Mouse (Mus musculus) neural tube, embryonic 11.5 days (tissue): Measurements from ENCODE around the gene Gorab. TPM values are rescaled to one million over a fixed set of nuclear protein-coding genes. Genes with fewer than 3 reads are reported as not detected.

ENCODE experiments used
- ATAC-seq: fragments of 200-750 bp; cut with Nextera tagmentation; 2 replicates; pipeline ENCODE4 v1.8.0; 2017; ENCODE audit warnings: moderate number of reproducible peaks, mild to moderate bottlenecking, moderate TSS enrichment, moderate library complexity; ENCODE audit not compliant: insufficient read depth, low FRiP score, low TSS enrichment
- DNase-seq: peaks from one replicate; pipeline ENCODE4 v3.0.0-alpha.2; 2015; ENCODE audit warnings: low spot score
- H3K27ac ChIP-seq: fragments of 300-500 bp; sonication (generic); 2 replicates; pipeline ENCODE4 v1.5.1; 2014; ENCODE audit warnings: low read depth, mild to moderate bottlenecking, low read length
- H3K27me3 ChIP-seq: fragments of 300-500 bp; sonication (generic); 2 replicates; pipeline ENCODE4 v1.6.1; 2014; ENCODE audit warnings: mild to moderate bottlenecking, low read length, mixed read lengths; ENCODE audit not compliant: control insufficient read depth, insufficient read depth
- H3K36me3 ChIP-seq: fragments of 300-500 bp; sonication (generic); 2 replicates; pipeline ENCODE4 v1.6.1; 2014; ENCODE audit warnings: mild to moderate bottlenecking, low read length, moderate library complexity, mixed read lengths; ENCODE audit not compliant: control insufficient read depth, insufficient read depth
- H3K4me1 ChIP-seq: fragments of 300-500 bp; sonication (generic); 2 replicates; pipeline ENCODE4 v1.6.1; 2014; ENCODE audit warnings: low read length, mixed read lengths; ENCODE audit not compliant: control insufficient read depth, insufficient read depth
- H3K4me2 ChIP-seq: fragments of 300-500 bp; sonication (generic); 2 replicates; pipeline ENCODE4 v1.6.1; 2014; ENCODE audit warnings: low read depth, mild to moderate bottlenecking, moderate library complexity
- H3K4me3 ChIP-seq: fragments of 300-500 bp; sonication (generic); 2 replicates; pipeline ENCODE4 v1.5.1; 2014; ENCODE audit warnings: low read depth, low read length
- H3K9ac ChIP-seq: fragments of 300-500 bp; sonication (generic); 2 replicates; pipeline ENCODE4 v1.6.1; 2014; ENCODE audit warnings: mild to moderate bottlenecking, low read length
- H3K9me3 ChIP-seq: fragments of 300-500 bp; sonication (generic); 2 replicates; pipeline ENCODE4 v1.6.1; 2016; ENCODE audit warnings: low read length; ENCODE audit not compliant: control insufficient read depth
- WGBS: fragments of 180-500 bp; shearing (Covaris S2); extraction: QIAGEN DNeasy Blood & Tissue Kit; methylation state at CpG from one replicate; pipeline ENCODE4 v1.1.7; 2014; 5-methylcytosine and 5-hydroxymethylcytosine counted together
- polyA plus RNA-seq: library from polyadenylated mRNA; unstranded; fragments of >200 nt; fragmentation: Nextera tagmentation; extraction: Ambion mirVana; gene quantifications from 2 replicates; pipeline ENCODE4 v1.2.1, GENCODE M21; 2014

The Gorab gene
- polyA plus RNA-seq, 1 experiment from 2014 or later, result 28.3 TPM

GRCm38 (mm10) chr1:163345541-163345940, 57.9 kb downstream of the Gorab start:
- H3K9ac ChIP-seq, result no peak overlapping the region
- no peaks in the 10 kb centered on the region for H3K27me3 ChIP-seq
- H3K36me3 ChIP-seq, result no peaks in the 10 kb centered on the region
- ATAC-seq (no peak), DNase-seq (no peak)
- WGBS, result 84% methylated on average over 5 of the region's 5 CpGs
- no peak overlapping the region for H3K27ac ChIP-seq
- H3K4me1 ChIP-seq, result no peaks in the 10 kb centered on the region
- no peaks in the 10 kb centered on the region for H3K9me3 ChIP-seq
- H3K4me2 ChIP-seq, result no peak overlapping the region
- no peak overlapping the region for H3K4me3 ChIP-seq

- DNase-seq (peak; percentile 24), ATAC-seq (no peak)
- Histone ChIP-seq H3K4me2 (no peak overlapping the region), H3K9ac (no peak overlapping the region), H3K4me3 (no peak overlapping the region), H3K36me3 (no peaks in the 10 kb centered on the region), H3K27me3 (no peaks in the 10 kb centered on the region), H3K9me3 (no peaks in the 10 kb centered on the region), H3K27ac (no peak overlapping the region), H3K4me1 (no peaks in the 10 kb centered on the region)
- WGBS, result 33% methylated on average over 1 of the region's 1 CpGs
Observed at GRCm38 (mm10) chr1:163344931-163345330, 58.5 kb downstream of the Gorab start.

DNA sequence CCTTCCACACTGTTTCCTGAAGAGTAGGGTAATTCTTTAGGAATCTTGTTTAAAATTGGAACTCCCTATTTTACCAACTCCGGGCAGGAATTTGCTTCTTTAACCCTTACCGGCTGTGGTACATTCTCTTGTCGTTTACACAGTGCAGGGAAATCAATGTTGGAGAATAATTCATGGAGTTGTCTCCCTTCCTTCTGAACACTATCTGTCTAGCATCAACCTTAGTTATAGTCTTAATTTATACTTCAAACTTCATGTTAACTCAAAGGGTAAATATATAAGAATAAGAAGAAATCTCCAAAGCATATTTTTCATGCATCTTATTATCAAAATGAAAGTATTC, 64.3 kb downstream of the Gorab start:
- WGBS, result 77% methylated on average over 3 of the region's 3 CpGs
- H3K9me3 ChIP-seq, result no peaks in the 10 kb centered on the region
- H3K36me3 ChIP-seq, result no peaks in the 10 kb centered on the region
- ATAC-seq (no peak), DNase-seq (no peak)
- no peaks in the 10 kb centered on the region for H3K4me1 ChIP-seq
- H3K4me2 ChIP-seq, result no peak overlapping the region
- no peak overlapping the region for H3K4me3 ChIP-seq
- no peaks in the 10 kb centered on the region for H3K27me3 ChIP-seq
- H3K9ac ChIP-seq, result no peak overlapping the region
- no peak overlapping the region for H3K27ac ChIP-seq

GRCm38 (mm10) chr1:163338525-163339218, 64.8 kb downstream of the Gorab start:
- ATAC-seq (no peak), DNase-seq (peak; percentile 36)
- Histone ChIP-seq H3K27ac (no peak overlapping the region), H3K4me1 (no peaks in the 10 kb centered on the region), H3K27me3 (no peaks in the 10 kb centered on the region), H3K9me3 (no peaks in the 10 kb centered on the region), H3K4me3 (no peak overlapping the region), H3K36me3 (no peaks in the 10 kb centered on the region), H3K4me2 (no peak overlapping the region), H3K9ac (no peak overlapping the region)
- 66% methylated on average over 7 of the region's 7 CpGs for WGBS

GRCm38 (mm10) chr1:163337821-163338220, 65.6 kb downstream of the Gorab start:
- no peak overlapping the region for H3K4me3 ChIP-seq
- H3K4me1 ChIP-seq, result no peaks in the 10 kb centered on the region
- DNase-seq (no peak), ATAC-seq (no peak)
- no peak overlapping the region for H3K9ac ChIP-seq
- H3K27ac ChIP-seq, result no peak overlapping the region
- 91% methylated on average over 2 of the region's 2 CpGs for WGBS
- H3K36me3 ChIP-seq, result no peaks in the 10 kb centered on the region
- H3K9me3 ChIP-seq, result no peaks in the 10 kb centered on the region
- no peaks in the 10 kb centered on the region for H3K27me3 ChIP-seq
- H3K4me2 ChIP-seq, result no peak overlapping the region

Other genes starting within 250 kb of the Gorab start
- 30.7 and 39.1 TPM in 2 replicates for gene Prrx1, start 90.0 kb downstream of the Gorab start, polyA plus RNA-seq